Mouse (Mus musculus): ENCODE measurements at regions not wholly inside any gene's neighbourhood (a gene's known extent, or its start where the extent isn't known, plus 50 kb on each side); places are given as distances from the start of the nearest gene placed in this dataset.

GRCm38 (mm10) chr14:47951041-47951440 lies 169.6 kb upstream of the Peli2 start:
- TF ChIP-seq TCF12 (IDR thresholded peaks at IDR 0.05; ENCODE audit: insufficient read depth, poor library complexity, severe bottlenecking), result no peak
- TF ChIP-seq E2F4 (IDR thresholded peaks at IDR 0.05; ENCODE audit: insufficient read depth), result no peak
- TF ChIP-seq POLR2A (IDR thresholded peaks at IDR 0.05; ENCODE audit: insufficient read length, low read depth), result no peak
- no peak for TF ChIP-seq MYOD1 (IDR thresholded peaks at IDR 0.05; ENCODE audit: control insufficient read depth in 1 of 3, insufficient read length in 2 of 3, low read depth in 2 of 3)
- no peak for TF ChIP-seq CEBPB (IDR thresholded peaks at IDR 0.05; ENCODE audit: insufficient read depth, poor library complexity, severe bottlenecking)
- TF ChIP-seq MAX (IDR thresholded peaks at IDR 0.05; ENCODE audit: low read depth), result no peak
- no peak for TF ChIP-seq MYOG (IDR thresholded peaks at IDR 0.05; ENCODE audit: control insufficient read depth in 1 of 3, insufficient read depth in 1 of 3, insufficient read length in 2 of 3, low read depth in 2 of 3)
- no peak for TF ChIP-seq SRF (IDR thresholded peaks at IDR 0.05; ENCODE audit: control insufficient read depth, insufficient read length, low read depth)
- TF ChIP-seq USF1 (IDR thresholded peaks at IDR 0.05; ENCODE audit: low read depth), result no peak
- TF ChIP-seq TCF3 (IDR thresholded peaks at IDR 0.05; ENCODE audit: insufficient read length, low read depth), result no peak
- TF ChIP-seq POLR2AphosphoS2 (IDR thresholded peaks at IDR 0.05; ENCODE audit: insufficient read length, low read depth), result no peak
- no peak for TF ChIP-seq REST (IDR thresholded peaks at IDR 0.05; ENCODE audit: insufficient read depth, insufficient read length)

Data from myocyte (in vitro differentiated cells).